Mouse (Mus musculus) cerebellum, adult 2 months (tissue): Measurements from ENCODE around the gene 4930451I11Rik.

Experiments used
- CTCF ChIP-seq: fragments of 200-500 bp; IDR thresholded peaks from 2 replicates; pipeline ENCODE4 v1.5.1; 2011; ENCODE audit warnings: low read depth, mild to moderate bottlenecking, control low read depth, low read length, moderate library complexity, borderline replicate concordance; ENCODE audit not compliant: insufficient read depth
- POLR2A ChIP-seq: fragments of 200-500 bp; IDR thresholded peaks from 2 replicates; pipeline ENCODE4 v1.6.1; 2011; ENCODE audit warnings: low read length, control low read depth, borderline replicate concordance; ENCODE audit not compliant: insufficient read depth

DNA sequence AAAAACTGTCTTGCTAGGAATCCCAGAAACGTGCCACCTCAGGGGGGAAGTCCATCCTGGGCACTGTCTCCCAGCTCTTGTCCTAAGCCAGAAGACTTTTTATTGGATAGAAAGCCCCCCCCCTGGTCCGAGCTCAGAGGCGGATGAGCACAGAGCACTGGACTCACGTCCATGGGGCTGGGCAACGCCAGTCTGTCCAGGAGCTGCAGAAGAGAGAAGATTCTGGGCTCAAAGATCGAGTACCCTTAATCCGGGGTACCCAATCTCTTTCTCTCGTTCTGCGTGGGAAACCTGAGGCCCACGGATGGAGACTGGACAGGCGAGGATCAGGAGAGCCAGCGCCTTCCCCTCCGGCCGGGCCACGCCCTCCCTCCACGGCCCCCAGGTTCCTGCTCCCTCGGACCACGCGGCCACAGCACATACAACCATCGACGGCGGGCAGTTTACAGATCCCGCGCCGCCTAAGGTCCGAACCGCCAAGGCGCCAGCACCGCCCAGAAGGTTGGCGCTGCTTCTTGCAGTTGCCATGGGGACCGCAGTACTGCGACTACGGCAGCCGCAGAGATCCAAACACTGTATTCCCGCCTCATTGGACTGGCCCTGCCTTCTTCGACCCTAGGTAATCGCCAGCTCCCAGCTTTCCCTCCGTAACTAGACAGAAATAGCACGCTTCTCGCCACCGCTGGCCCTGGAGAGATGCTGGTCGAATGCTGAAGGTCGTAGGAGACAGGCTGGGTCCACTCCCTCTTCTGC, 22.6 kb downstream of the 4930451I11Rik start:
- TF ChIP-seq POLR2A (peak; percentile 49; the same call in 1 of the 2 replicates), CTCF (no peak)
